Comparison of ENCODE assay signal across 23 mouse cellular contexts in genomic region chr4:118387316-118387715, GRCm38 (mm10).
"Had no signal": no experiment of that assay in that cellular context is flagged by ENCODE, and none has a peak within 500 bp of the region (broad histone marks: within the 10 kb centered on the region; RNA-seq: fewer than 3 reads in every experiment).

No protein-coding gene starts in this region.

- H3K9me3 ChIP-seq: limb, embryonic 15.5 days; megakaryocyte, embryonic 14.5 days; midbrain, embryonic 10.5 days; neural tube, embryonic 12.5 days; neural tube, embryonic 15.5 days had no signal

- H3K4me3 ChIP-seq: layer of hippocampus, adult 2 months; limb, embryonic 15.5 days; megakaryocyte, embryonic 14.5 days; midbrain, embryonic 10.5 days; neural tube, embryonic 12.5 days; neural tube, embryonic 15.5 days had no signal

- H3K27ac ChIP-seq: kidney, postnatal 0 days; layer of hippocampus, adult 2 months; limb, embryonic 15.5 days; liver, embryonic 14.5 days; midbrain, embryonic 10.5 days; neural tube, embryonic 12.5 days; neural tube, embryonic 15.5 days; stomach, postnatal 0 days had no signal

- H3K9ac ChIP-seq: limb, embryonic 15.5 days; liver, embryonic 14.5 days; liver, postnatal 0 days; lung, embryonic 14.5 days; neural tube, embryonic 12.5 days; neural tube, embryonic 15.5 days had no signal

- H3K27me3 ChIP-seq: limb, embryonic 15.5 days; megakaryocyte, embryonic 14.5 days; neural tube, embryonic 12.5 days; neural tube, embryonic 15.5 days had no signal

- H3K4me2 ChIP-seq: limb, embryonic 15.5 days; liver, embryonic 11.5 days; lung, embryonic 14.5 days; neural tube, embryonic 12.5 days; neural tube, embryonic 15.5 days had no signal

- H3K4me1 ChIP-seq: limb, embryonic 15.5 days; megakaryocyte, embryonic 14.5 days; midbrain, embryonic 10.5 days; neural tube, embryonic 12.5 days; neural tube, embryonic 15.5 days had no signal

- DNase-seq: kidney, adult 2 months; kidney, postnatal 25 days; layer of hippocampus, adult 9-11 months; liver, postnatal 0 days; lung, embryonic 14.5 days; lung, postnatal 10 days; midbrain, embryonic 14.5 days; right cerebral cortex, adult 18-20 months; right cerebral cortex, postnatal 14 days; right cerebral cortex, postnatal 4 days; thymus, adult 2 months; thymus, postnatal 14 days; thymus, postnatal 4 days had no signal

- ATAC-seq: liver, postnatal 0 days had no signal
